Mouse (Mus musculus): ENCODE measurements around the gene Cryzl1.
A peak's percentile ranks its signal among the peaks of the same experiment; 100 is the strongest.

Gene Cryzl1

GRCm38 (mm10) chr16:91728123-91729065 lies at the start of gene Cryzl1:
Gene Cryzl1 (minus strand): TSS chr16:91728975.
- DNase-seq (ENCODE audit: low read depth): peak; percentile 100

DNA sequence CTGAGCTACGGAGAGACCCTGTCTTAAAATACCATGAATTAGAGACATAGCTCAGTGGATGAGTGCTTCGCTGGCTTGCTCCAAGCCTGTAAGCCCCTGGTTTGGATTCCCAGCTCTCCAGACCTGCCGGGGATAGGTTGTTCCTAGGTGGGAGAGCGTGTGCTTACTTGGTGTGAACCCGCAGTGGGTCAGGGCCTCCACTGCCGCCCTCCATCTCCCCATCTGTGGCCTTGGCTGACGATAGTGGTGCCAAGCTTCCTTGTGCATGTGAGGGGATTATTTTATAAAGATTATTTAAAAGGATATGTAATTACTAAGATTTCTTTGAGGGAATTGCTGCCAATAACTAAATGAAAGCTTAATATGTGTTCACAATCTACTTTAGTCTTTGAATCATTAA lies 43.8 kb upstream of the Cryzl1 start:
- no peak for DNase-seq (ENCODE audit: low read depth)

DNA sequence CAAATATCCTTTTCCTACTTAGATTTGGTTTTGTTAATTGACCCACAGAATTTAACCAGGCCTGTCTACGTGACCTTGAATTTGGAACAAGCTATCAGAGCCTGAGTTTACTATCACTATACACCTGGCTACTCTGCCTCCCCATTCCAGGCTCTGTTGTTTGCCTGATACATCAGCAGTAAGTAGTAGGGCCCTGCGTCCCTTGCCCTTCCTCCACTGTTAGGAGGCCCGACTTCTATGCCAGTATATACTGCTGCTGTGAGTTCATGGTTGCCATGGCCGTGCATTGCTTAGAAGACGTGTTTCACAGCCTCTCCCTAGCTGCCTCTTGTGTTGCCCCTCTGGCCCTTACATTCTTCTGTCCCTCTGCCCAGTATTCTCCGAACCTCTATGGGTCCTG lies 42.6 kb upstream of the Cryzl1 start:
- no peak for DNase-seq (ENCODE audit: low read depth)

- no peak for DNase-seq (ENCODE audit: low read depth)
Measured at GRCm38 (mm10) chr16:91770662-91771061, 41.9 kb upstream of the Cryzl1 start.

GRCm38 (mm10) chr16:91769911-91770310 lies 41.1 kb upstream of the Cryzl1 start:
- no peak for DNase-seq (ENCODE audit: low read depth)

DNA sequence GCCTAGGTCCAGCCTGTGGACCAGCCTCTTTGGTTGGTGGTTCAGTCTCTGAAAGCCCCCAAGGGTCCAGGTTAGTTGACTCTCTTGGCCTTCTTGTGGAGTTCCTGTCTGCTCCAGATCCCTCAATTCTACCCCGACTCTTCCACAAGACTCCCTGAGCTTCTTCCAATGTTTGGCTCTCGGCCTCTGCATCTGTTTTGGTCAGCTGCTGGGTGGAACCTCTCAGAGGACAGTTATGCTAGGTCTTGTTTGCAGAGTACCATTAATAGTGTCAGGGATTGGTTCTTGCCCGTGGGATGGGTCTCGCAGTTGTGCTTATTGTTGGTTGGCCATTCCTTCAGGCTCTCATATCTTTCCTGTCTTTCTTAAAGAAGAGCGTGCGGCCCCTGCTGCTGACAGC lies 39.8 kb upstream of the Cryzl1 start:
- no peak for DNase-seq (ENCODE audit: low read depth)

GRCm38 (mm10) chr16:91767165-91767701 lies 38.5 kb upstream of the Cryzl1 start:
- peak; percentile 32 for DNase-seq (ENCODE audit: low read depth)

GRCm38 (mm10) chr16:91765816-91766210 lies 37.0 kb upstream of the Cryzl1 start:
- no peak for DNase-seq (ENCODE audit: low read depth)

DNA sequence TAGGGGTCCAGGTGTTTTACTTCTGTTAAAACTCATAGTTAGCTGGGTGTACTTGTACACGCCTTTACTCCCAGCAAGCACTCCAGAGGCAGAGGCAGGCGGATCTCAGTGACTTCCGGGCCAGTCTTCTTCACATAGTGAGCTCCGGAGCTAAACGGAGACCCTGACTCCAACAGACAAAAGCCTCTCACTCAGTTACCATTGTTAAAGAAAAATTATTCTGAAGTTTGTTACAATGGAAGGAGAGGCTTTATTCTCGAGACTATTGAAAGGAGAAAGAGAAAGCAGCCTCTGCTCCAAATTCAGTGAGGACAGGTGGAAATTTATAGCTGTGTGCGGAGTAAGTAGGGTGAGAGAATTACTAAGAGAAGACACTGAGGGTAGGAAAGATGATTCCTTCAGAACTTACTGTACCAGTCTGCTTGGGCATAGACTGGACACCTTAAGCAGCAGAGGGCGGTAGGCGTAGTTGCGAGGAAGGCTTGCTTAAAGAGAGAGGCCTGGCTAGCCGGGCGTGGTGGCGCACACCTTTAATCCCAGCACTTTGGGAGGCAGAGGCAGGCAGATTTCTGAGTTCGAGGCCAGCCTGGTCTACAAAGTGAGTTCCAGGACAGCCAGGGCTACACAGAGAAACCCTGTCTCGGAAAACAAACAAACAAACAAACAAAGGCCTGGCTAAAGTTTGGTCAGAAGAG lies 36.5 kb upstream of the Cryzl1 start:
- no peak for DNase-seq (ENCODE audit: low read depth)

DNA sequence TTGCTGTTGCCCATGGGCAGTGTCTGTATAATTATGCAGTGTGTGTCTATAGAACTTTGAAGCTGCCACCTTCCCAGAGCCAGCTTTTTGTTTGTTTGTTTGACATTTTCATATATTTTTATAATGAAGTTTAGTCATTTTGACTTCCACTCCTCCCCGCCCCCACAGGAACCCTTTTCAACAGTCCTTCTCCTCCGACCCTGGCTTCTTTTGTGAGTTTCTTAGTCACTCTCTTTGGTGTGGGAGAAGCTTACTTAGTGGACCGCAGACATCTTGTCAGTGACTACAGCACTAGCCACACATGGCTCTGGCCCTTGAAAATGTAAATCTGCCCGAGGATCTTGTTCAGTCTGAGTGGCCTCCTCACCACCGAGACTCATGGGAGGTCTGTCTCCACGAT lies 35.6 kb upstream of the Cryzl1 start:
- DNase-seq (ENCODE audit: low read depth): no peak

DNA sequence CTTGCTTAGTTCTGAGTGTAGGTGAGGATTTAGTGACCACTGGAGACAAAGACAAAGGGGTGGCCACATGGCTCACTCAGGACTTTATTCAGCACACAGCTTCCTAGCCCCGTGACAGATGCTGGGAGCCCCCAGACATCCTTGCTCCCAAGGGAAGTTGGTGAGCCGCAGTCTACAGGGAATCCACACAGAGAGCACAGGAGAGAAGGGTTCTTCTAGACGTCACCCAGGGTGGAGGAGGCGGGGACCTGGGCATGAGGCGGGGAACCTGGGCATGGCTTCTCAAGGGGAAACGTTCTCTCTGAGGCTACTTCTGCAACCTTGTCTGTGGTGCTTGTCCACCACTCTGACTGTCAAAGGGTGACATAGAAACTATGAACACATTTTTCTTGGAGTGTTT lies 35.2 kb upstream of the Cryzl1 start:
- no peak for DNase-seq (ENCODE audit: low read depth)

- no peak for DNase-seq (ENCODE audit: low read depth)
Measured at GRCm38 (mm10) chr16:91762476-91762875, 33.7 kb upstream of the Cryzl1 start.

DNA sequence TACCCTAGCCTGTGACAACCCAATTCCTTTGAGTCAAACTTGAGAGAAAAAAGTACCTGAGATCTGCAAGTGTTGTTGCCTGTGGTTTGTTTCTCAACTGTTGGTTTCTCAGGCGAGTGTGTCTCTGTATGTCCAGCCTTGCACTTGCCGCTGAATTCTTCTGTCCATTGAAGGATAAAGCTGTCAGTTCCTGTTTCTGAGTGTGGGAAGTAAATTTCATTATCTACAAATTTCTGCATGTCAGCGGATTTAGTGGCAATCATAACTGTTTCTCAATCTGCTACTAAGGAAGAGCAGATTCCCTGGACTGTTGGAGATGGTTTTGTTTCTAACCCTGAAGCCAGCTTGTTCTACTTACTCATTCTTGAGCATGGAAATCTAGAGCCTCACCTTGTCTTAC lies 33.0 kb upstream of the Cryzl1 start:
- DNase-seq (ENCODE audit: low read depth): peak; percentile 79

DNA sequence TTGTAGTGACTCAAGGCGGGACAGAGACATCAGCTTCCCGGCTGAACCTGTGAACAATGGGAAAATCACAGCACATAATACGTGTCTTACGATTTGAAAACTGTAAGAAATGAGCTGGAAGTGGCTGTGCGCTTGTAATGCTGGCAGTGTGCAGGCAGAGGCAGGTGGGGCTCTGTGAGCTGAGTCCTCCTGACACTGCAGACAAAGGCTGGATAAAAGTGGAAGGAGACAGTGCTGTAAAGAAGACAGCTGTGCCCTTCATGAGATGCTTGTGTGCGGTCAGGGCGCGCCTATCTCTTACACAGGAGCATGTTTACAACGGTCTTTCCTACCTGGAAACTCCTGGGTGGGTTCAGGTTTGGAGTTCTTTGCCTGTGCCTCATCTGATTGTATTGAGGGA lies 32.4 kb upstream of the Cryzl1 start:
- DNase-seq (ENCODE audit: low read depth): no peak

DNA sequence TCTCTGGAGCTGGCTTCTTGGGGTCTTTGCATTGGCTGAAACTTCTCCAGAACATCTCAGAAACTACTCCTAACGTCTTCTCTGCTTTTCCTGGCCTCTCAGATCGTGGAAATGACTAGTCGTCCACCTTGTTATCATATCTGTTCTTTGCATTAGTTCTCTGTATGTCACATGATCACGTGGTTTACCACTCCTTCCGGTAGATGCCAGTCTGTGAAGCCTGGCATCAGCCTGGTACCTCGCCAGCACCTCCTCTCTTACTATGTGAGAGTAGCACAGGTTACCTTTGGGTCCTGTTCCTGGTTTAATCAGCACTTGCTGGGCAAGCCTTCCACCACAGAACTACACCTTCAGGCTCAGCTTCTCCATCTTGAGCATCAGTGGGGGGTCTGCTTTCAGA lies 26.2 kb upstream of the Cryzl1 start:
- DNase-seq (ENCODE audit: low read depth): peak; percentile 84

DNA sequence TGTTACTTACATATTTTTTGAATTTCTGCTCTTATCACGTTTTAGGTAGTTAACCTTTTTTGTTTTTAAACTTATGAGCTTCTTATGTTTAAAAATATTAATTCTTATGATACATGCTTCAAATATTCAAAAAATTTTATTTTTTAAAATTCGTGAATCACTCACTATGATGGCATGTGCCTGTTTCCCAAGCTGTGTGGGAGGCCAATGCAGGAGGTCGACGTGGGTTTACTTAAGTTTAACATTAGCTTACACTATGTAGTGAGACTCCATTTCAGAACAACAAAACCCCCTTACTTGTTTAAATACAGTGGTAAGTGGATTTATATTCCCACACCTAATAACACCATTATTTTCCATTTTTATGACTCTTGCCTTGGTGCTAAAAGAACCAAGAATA lies 24.8 kb upstream of the Cryzl1 start:
- no peak for DNase-seq (ENCODE audit: low read depth)

GRCm38 (mm10) chr16:91751644-91752385 lies 23.0 kb upstream of the Cryzl1 start:
- no peak for DNase-seq (ENCODE audit: low read depth)

- DNase-seq (ENCODE audit: low read depth): no peak
Measured at GRCm38 (mm10) chr16:91747567-91747966, 18.8 kb upstream of the Cryzl1 start.

DNA sequence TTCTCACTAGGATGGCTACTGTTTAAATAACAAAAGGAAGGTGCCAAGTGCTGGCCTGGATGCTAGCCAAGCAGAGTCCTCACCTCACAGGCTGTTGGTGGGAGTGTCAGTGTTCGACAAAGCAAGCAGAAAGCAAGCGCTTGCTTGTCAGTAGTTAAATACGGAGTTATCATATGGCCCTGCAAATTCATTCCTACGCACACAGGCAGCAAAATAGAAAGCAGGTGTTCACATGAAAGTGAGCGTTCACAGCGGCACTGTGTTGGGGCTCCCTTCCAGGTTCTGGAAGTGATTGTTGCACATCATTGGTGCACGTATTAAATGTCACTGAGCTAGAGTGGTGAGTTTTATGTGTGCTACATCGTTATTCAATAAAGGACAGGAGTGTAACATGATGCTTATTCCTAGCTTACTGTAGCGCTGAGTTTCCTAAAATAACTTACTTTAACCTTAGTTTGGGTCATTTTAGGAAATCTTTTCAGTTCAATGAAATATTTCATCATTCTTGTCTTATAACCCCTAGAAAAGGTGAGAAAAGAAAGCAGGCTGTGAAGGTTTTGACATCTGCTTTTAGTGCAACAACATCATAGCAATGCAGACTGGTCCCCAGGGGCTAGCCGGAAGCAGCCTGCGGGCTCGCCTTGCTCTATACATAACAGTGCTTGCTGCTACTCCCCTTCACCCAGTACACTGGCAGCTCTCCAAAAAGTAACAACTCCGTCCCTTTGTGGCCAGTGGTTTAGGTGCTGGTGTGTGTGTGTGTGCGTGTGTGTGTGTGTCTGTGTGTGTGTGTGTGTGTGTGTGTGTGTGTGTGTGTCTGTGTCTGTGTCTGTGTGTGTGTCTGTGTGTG lies 17.6 kb upstream of the Cryzl1 start:
- DNase-seq (ENCODE audit: low read depth): peak; percentile 95

DNA sequence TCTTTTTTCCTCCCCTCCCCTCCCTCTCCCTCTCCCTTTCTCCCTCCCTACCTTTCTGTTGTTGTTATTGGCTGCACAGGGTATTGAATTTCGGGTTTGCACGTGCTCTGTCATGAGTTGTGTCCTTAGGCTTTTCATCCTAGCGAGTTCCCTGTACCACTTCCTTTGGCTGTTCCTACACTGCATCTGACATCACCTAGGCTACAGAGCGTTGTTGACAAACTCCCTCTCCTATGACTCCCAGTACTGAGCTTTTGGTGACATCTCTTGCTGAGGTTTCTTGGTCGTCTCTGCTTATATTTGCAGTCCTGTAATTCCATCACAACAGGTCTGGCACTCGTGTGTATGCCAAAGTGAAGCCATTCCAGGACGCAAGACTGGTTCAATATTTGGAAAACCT lies 14.3 kb upstream of the Cryzl1 start:
- DNase-seq (ENCODE audit: low read depth): no peak

DNA sequence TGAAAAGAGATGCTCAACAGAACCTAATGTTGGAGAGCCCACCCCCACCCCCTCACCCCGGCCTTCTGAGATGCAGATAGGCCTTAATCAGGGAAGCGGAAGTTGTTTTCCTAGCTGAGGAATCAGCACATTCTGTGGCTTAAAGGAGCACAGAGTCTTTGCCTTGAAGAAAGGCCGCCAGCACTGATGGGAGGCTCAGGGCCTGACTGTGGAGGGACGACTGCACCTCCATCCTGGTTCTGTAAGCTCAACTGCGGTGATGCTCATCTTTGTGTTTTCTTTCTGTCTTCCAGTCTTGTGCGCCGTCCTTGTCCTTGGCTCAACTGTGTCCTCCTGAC lies 12.1 kb upstream of the Cryzl1 start:
- DNase-seq (ENCODE audit: low read depth): no peak
